Mouse (Mus musculus): Measurements from ENCODE around the gene Pdk4. TPM values are rescaled to one million over a fixed set of nuclear protein-coding genes. Genes with fewer than 3 reads are reported as not detected.
A peak's percentile ranks its signal among the peaks of the same experiment; 100 is the strongest.

The Pdk4 gene
- total RNA-seq (2022), result 100 to 1,000 TPM in 1 of 4 experiments, 10 to 100 TPM in 3; 21.7 to 157 (median 79.9) TPM

GRCm38 (mm10) chr6:5495961-5496853 is at the start of gene Pdk4:
Gene Pdk4 (minus strand): TSS chr6:5496309.
- DNase-seq, result peak; percentile 89

- DNase-seq, result no peak
These were observed 41.8 kb upstream of the Pdk4 start for GRCm38 (mm10) chr6:5537855-5538365.

GRCm38 (mm10) chr6:5535754-5536153 is 39.6 kb upstream of the Pdk4 start:
- no peak for DNase-seq

GRCm38 (mm10) chr6:5517091-5517490 is 21.0 kb upstream of the Pdk4 start:
- DNase-seq, result no peak

GRCm38 (mm10) chr6:5509757-5510156 is 13.6 kb upstream of the Pdk4 start:
- peak; percentile 33 for DNase-seq

- DNase-seq, result no peak
These were observed 13.2 kb upstream of the Pdk4 start for GRCm38 (mm10) chr6:5509303-5509702.

GRCm38 (mm10) chr6:5507821-5508220 is 11.7 kb upstream of the Pdk4 start:
- DNase-seq, result no peak

GRCm38 (mm10) chr6:5506271-5506670 is 10.2 kb upstream of the Pdk4 start:
- no peak for DNase-seq

GRCm38 (mm10) chr6:5502810-5503209 is 6.7 kb upstream of the Pdk4 start:
- no peak for DNase-seq

- DNase-seq, result no peak
These were observed 5.4 kb upstream of the Pdk4 start for GRCm38 (mm10) chr6:5501551-5501950.

GRCm38 (mm10) chr6:5498740-5499139 is 2.6 kb upstream of the Pdk4 start:
- no peak for DNase-seq

GRCm38 (mm10) chr6:5496854-5497235 is 736 bp upstream of the Pdk4 start:
- no peak for DNase-seq

GRCm38 (mm10) chr6:5485028-5485427 is 11.1 kb downstream of the Pdk4 start:
- DNase-seq, result no peak

GRCm38 (mm10) chr6:5482270-5482783 is 13.8 kb downstream of the Pdk4 start:
- DNase-seq, result no peak

- DNase-seq, result no peak
These were observed 15.0 kb downstream of the Pdk4 start for GRCm38 (mm10) chr6:5481066-5481465.

GRCm38 (mm10) chr6:5474021-5474420 is 22.1 kb downstream of the Pdk4 start:
- no peak for DNase-seq

GRCm38 (mm10) chr6:5472692-5473091 is 23.4 kb downstream of the Pdk4 start:
- DNase-seq, result no peak

- DNase-seq, result no peak
These were observed 25.4 kb downstream of the Pdk4 start for GRCm38 (mm10) chr6:5470480-5471318.

- no peak for DNase-seq
These were observed 40.3 kb downstream of the Pdk4 start for GRCm38 (mm10) chr6:5455836-5456235.

GRCm38 (mm10) chr6:5449878-5450277 is 46.2 kb downstream of the Pdk4 start:
- DNase-seq, result no peak

- no peak for DNase-seq
These were observed 47.7 kb downstream of the Pdk4 start for GRCm38 (mm10) chr6:5448396-5448795.

- no peak for DNase-seq
These were observed 48.6 kb downstream of the Pdk4 start for GRCm38 (mm10) chr6:5447546-5447945.

- DNase-seq, result no peak
These were observed 49.1 kb downstream of the Pdk4 start for GRCm38 (mm10) chr6:5447013-5447412.
